Mouse (Mus musculus): Measurements from ENCODE around the gene Antxr2.

DNA sequence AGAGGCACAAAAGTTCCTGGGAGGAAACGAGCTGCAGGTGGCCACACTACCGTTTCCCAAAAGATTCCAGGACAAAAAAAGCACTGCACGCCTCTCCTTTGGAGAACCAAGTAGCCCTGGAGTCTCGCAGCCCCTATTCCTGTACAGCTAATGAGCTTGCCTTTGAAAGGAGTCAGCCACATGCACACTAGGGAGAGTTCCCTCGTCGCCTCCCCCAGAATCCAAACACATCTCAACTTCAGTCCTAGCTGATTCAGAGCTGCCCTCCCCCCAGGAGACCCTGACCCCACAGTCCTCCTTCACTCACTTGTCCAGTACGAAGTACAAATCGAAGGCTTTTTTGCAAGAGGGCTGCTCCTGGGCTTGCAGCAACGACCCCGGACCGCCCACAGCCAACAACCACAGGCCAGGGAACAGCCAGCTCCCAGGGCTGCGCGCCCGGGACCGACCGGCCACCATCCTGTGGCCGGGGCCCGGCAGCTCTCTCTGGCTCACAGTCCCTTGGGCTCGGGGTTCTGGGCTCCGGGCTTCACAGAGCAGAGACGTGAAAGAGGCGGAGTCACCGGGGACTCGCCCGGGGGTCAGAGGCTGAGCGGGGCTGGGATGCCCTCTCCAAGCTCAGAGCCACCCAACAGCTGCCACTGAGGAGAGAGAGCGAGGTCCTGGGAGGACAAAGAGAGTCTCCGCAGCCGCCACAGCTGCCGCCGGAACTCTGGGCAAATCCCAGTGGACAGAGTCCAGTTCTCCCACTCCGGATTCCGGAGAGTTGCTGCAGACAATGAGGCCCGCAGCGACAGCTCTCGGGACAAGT lies 547 bp downstream of the Antxr2 start:
- TF ChIP-seq SIN3A (IDR thresholded peaks at IDR 0.05; ENCODE audit: low read length): peak; percentile 43; the same call in 1 of the 2 replicates
- no peak for TF ChIP-seq USF1 (IDR thresholded peaks at IDR 0.05; ENCODE audit: low read depth, low read length)
- no peak for TF ChIP-seq CTCF (IDR thresholded peaks at IDR 0.05 in 2 of 3, conservative IDR thresholded peaks at IDR 0.05 in 1 of 3; ENCODE audit: control insufficient read depth in 1 of 3, insufficient read depth in 1 of 3, low read depth in 2 of 3, low read length in 3 of 3, poor library complexity in 1 of 3, severe bottlenecking in 1 of 3)
- no peak for TF ChIP-seq POLR2A (IDR thresholded peaks at IDR 0.05; ENCODE audit: control insufficient read depth in 1 of 2, insufficient read depth in 1 of 2, low read depth in 1 of 2, low read length in 2 of 2, poor library complexity in 1 of 2)
- TF ChIP-seq MAFK (IDR thresholded peaks at IDR 0.05; ENCODE audit: borderline replicate concordance, low read depth, low read length): no peak
- TF ChIP-seq ELF1 (IDR thresholded peaks at IDR 0.05; ENCODE audit: low read depth, low read length): no peak
- TF ChIP-seq TCF12 (IDR thresholded peaks at IDR 0.05; ENCODE audit: low read depth, low read length): peak; percentile 15; the same call in 1 of the 2 replicates
- TF ChIP-seq SMC3 (IDR thresholded peaks at IDR 0.05; ENCODE audit: low read depth, low read length): no peak
- TF ChIP-seq GATA1 (IDR thresholded peaks at IDR 0.05; ENCODE audit: low read depth, low read length): no peak
- TF ChIP-seq TBP (IDR thresholded peaks at IDR 0.05; ENCODE audit: low read depth, low read length): no peak
- no peak for TF ChIP-seq NRF1 (IDR thresholded peaks at IDR 0.05; ENCODE audit: insufficient read depth, low read depth, low read length, poor library complexity, severe bottlenecking)
- no peak for TF ChIP-seq USF2 (IDR thresholded peaks at IDR 0.05; ENCODE audit: borderline replicate concordance in 1 of 2, insufficient read depth in 1 of 2, low read depth in 1 of 2, low read length in 2 of 2)
- no peak for TF ChIP-seq ZC3H11A (IDR thresholded peaks at IDR 0.05; ENCODE audit: low read depth, low read length)
- TF ChIP-seq GABPA (IDR thresholded peaks at IDR 0.05; ENCODE audit: low read depth, low read length): no peak
